Mouse (Mus musculus) spleen, embryonic (tissue): Measurements from ENCODE around the gene Dyx1c1.

Experiments used
- CTCF ChIA-PET: fragments of 350-600 bp; sonication (Branson Sonifier 250); formaldehyde crosslinking; loops from one replicate; lab custom pipeline; 2022; lab: Charles Lee

The Dyx1c1 gene

DNA sequence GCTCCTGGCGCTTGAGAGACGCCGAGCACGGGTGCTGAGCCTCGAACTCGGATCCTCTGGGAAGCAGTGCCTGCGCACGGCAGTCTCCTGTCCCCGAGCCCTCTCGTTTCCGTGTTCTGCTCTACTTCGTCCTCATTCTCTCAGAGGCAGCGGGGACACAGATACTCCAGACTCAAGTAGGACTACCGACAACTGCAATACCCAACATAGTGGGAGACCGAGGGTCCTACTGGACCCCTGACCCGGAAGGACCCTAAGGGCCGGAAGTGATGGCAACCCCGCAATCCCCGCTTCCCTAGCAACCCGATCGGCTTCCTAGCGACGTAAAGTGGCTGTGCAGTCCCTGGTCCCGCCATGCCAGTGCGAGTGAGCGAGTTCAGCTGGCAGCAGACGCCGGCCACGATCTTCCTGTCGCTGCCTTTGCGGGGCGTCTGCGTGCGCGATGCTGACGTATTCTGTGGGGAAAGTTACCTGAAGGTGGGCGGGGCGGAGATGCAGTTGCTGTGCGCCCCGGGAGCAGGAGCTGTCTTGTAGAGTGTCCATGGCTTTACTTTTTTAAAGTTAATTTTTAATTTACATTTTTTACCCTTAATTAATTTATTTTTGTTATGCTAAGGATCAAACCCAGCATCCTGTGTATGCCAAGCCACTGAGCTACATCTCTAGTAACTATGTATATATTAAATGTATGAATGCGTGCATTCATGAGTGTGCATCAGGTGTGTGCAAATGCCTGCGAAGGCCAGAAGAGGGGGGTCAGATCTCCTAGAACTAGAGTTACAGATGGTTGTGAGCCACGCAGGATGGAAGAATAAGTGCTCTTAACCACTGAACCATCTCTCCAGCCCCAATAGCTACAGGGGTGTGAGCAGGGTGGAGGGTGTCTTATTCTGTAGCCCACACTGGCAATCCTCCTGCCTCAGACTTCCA lies at the start of gene Dyx1c1, which contains the start of gene Gm44503:
Gene Dyx1c1 (plus strand): TSS at position 265 of the 930 bp plus-strand sequence.
Gene Gm44503 (plus strand): TSS at position 332 of the 930 bp plus-strand sequence.
- CTCF ChIA-PET, result interaction anchor here (0.6 to 1.2 kb wide), 3 partner anchors 10 to 1479 kb away, joined by 3 read pairs; no protein-coding TSS in a partner anchor

DNA sequence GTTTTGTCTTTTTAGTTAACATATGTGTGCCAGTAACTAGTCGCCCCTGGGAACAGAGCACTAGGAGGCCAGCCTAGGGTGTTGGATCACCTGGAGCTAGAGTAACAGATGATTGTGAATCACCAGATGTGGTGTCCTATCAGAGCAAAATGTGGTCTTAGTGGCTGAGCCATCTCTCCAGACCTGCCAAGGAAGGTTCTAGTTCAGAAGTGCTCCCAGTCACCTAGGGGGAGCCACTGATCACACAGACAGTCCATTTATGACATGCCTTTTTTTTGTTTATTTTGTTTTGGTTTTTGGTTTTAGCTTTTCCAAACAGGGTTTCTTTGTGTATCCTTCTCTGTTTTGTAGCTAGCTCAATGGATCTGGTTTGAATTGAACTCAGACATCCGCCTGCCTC lies 47.2 kb upstream of the Dyx1c1 start:
- CTCF ChIA-PET, result no interaction called here

DNA sequence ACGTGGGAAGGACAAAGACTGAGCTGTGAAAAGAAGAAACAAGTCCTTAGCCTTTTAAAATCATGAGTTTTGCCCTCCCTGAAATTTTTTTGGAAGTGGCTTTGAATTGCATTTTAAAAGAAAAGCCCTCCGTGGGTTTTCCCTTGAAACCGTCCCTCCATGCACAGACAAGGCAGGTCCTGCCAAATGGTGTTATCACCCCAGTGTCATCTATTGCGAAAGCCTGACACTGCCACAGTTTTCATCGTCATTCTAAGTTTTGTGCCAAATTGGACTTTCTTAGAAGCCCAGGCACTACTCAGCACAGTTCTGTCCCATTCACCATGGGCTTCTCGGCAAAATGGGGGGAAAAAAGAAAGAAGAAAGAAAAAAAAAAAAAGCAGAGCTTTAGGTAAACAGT lies 45.0 kb upstream of the Dyx1c1 start:
- CTCF ChIA-PET, result no interaction called here

DNA sequence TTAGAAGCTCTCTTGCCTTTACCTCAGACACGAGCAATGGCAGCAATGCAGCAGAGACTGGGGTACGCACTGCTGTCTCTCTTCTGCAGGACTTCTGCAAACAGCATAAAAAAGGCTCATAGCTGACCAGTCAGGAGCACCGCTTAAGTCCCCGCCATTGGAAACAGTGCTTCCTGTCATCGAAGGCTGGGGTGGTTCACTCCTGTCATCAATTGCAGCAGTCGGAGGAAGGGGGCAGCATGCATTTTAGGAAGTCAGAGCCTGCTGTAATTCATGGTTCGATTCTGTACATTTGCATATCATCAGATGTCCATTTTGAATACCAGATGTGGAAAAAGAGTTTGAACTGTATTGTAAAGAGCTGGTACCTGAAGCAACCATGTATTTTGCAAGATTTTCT lies 42.9 kb upstream of the Dyx1c1 start:
- CTCF ChIA-PET, result no interaction called here

DNA sequence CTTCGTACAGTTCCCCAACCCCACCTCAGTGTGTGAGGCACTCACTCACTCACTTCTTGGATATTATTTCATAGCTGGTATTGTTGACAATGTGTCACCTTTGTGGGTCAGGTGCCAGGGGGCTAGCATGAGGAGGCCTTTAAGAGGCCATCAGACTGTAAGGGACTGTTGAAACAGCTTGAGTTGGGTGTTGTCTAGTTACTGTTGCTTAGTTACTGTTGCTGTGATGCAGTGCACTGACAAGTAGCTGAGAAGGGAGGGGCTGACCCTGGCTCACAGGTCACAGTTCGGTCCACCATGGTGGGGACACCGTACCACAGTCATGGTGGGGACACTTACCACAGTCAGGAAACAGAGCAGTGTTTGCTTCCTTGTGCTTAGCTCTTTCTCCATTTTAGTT lies 35.5 kb upstream of the Dyx1c1 start:
- CTCF ChIA-PET, result no interaction called here

DNA sequence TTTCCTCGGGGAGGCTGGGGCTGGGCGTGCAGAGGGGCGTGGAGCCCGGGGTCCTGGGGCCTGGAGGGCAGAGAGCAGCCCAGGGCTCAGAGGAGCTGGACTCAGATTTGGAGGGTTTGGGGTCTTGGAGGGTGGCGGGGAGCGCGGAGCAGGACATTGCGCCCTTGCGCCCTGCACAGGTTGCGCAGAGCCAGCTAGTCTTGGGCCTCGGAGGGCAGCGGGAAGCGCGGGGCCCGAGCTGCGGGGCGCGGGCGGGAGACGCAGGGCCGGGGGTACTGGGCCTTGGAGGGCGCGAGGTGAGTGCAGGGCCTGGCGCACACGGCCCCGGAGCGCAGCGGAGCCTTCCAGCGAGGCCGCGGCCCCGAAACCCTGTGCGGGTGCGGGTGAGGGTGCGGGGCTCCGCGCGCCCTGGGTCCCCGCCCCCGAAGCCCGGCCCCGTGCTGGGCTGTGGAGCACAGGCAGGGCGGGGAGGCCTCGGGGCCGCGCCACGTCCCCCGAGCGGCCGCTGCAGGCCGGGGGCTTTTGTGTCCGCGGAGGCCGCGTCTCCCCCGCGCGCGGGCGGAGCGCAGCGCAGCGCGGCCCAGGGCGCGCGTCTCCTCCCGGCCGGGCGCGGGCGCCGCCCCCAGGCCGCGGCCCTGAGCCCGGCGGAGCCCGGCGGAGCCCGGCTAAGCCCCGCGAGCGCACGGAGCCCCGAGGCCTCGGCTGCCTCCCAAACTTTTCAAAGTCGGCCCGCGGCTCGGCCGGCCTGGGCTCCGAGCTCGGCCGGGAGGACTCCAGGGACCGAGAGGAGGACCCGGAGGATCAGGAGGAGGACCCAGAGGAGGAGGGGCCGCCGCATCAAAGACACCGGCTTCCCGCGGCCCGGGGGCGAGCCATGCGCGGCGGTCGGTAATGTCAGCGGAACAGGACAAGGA lies 33.3 kb upstream of the Dyx1c1 start, which contains the start of gene Pygo1:
Gene Pygo1 (plus strand): TSS at position 625 of the 914 bp plus-strand sequence.
- CTCF ChIA-PET, result no interaction called here

DNA sequence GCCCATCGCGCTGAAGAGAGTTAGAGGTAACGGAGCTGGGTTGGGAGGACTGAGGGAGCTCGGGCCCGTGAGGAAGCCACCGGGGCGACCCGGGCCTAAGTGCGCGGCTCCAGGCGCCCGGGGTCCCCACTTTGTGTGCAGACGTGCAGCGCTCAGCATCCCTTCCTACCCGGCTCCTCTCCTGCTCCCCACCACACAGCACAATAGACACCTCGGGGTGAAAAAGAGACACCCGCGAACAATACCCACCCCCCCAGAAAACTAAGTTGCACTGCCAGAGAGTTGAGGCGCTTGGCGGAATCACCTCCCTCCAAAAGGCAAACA lies 32.7 kb upstream of the Dyx1c1 start:
- CTCF ChIA-PET, result no interaction called here

DNA sequence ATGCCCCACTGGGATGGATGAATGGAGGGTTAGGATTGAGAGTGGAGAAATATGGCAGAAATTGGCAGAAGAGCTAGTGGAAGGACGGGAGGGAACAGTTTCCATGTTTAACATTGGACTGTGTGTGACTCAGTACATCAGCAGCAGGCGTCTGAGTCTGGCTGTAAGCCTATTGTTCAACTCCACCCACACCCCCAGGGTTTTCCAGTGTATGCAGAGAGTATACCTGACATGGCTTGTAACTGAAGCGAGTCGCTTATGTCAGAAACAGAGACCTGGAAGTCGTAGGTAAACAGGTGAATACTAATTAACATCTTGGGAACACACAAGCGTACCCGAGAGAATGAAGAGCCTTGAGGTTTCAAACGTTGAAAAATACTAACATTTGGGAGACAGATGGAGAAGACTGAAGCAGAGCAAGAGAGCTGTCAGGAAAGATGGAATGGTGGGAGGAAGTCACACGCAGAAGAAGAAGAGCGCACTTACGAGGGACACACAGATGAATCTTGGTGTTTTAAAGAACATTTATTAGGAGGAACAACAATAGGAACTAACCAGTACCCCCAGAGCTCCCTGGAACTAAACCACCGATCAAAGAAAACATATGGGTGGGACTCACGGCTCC lies 27.3 kb upstream of the Dyx1c1 start:
- CTCF ChIA-PET, result no interaction called here

DNA sequence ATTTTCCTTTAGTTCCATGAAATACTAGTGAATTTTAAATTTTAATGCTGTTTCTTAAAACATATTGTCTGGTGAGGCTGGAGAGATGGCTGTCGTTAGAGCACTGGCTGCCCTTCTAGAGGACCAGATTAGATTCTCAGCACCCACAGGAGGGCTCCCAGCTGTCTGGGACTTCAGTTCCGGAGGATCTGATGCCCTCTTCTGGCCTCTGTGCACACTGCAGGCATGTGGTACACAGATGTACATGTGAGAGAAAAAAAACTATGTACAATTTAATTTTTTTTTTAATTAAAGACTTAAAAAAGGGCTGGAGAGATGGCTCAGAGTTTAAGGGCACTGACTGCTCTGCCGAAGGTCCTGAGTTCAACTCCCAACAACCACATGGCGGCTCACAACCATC lies 23.3 kb upstream of the Dyx1c1 start:
- CTCF ChIA-PET, result interaction anchor here (0.6 kb wide), 1 partner anchor 80 kb away, joined by 3 read pairs; no protein-coding TSS in a partner anchor

DNA sequence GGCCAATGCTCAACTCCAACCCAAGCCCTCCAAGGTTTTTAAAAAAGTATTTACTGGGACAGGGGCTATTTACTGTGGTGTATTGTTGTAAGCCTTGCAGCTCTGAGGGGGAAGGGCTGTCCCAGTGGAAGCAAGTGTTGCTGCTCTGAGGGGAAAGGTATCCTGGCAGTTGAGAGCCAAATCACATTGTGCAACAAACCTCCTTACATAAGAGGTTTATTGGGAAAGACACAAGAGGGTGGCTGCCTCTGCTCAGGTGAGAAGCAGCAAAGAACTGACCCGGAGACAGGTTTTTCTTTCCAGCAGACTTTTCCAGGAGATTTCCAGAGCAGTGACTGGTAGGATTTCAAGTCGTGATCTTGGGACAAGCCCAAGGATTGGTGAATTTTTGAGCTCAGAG lies 22.3 kb upstream of the Dyx1c1 start:
- CTCF ChIA-PET, result no interaction called here

DNA sequence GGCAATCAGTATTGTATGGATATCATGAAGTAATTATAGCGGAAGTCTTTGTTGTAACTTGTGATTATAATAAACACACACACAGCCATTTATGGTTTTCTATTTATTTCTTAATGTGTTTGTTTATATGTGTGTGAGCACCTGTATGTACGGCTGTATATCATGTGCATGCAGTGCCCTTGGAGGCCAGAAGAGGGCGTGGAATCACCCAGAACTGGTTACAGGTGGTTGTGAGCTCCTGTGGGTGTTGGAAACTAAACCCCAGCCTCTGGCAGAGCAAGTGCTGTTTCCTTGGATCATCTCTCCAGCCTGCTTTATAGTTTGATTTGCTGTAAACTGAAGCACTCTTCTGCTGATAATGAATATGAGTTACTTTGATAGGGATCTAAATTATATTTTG lies 15.2 kb upstream of the Dyx1c1 start:
- CTCF ChIA-PET, result no interaction called here

DNA sequence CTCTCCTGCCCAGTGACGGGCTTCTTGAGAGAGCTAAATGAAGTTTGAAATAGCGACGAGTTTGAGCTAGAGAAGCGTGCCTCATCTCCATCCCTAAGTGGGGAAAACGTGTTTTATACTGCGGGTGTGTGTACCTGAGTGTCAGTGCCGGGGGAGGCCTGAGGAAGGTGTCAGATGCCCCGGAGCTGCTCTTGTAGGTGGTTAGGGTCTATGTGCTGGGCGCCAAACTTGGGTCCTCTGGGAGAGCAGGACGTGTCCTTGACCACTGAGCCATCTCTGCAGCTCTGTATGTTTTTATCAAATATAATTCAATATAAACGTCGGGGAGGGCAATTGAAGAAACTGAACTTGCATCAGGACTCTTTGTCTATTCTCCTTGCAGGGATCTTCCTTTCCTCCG lies 14.3 kb upstream of the Dyx1c1 start:
- CTCF ChIA-PET, result interaction anchor here (0.6 kb wide), 1 partner anchor 12 kb away, joined by 3 read pairs; no protein-coding TSS in a partner anchor

DNA sequence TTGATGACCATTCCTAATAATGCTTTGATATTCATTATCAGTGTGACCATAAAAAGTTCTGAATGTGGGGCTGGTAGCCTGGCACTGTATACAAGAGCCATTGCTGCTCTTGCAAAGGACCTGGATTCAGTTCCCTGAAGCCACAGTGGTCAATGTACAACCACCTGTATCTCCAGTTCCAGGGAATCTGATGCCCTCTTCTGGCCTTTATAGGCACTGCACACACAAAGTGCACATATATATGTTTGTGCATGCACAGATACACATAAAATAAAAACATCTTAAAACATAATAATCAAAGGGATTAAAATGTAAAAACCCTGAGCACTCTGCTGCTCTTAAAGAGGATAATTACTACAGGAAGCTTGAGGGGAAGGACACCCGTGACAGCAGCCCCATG lies 11.6 kb upstream of the Dyx1c1 start:
- CTCF ChIA-PET, result no interaction called here

DNA sequence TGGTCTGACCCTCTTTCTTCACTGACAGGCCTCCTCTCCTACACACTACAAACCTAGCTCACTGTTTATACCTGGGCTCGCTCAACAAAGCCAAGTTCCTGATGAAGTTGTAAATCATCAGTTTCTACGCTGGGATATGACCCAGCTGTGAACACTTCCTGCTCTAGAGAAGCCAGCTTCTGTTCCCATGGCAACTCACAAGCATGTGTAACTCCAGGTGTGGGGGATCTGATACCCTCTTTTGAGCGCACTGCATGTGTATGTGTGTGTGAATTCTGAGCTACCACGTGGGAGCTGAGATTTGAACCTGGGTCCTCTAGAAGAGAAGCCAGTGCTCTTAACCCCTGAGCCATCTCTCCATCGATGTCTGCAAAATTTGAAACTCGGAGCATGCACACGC lies 9.0 kb upstream of the Dyx1c1 start:
- CTCF ChIA-PET, result no interaction called here

DNA sequence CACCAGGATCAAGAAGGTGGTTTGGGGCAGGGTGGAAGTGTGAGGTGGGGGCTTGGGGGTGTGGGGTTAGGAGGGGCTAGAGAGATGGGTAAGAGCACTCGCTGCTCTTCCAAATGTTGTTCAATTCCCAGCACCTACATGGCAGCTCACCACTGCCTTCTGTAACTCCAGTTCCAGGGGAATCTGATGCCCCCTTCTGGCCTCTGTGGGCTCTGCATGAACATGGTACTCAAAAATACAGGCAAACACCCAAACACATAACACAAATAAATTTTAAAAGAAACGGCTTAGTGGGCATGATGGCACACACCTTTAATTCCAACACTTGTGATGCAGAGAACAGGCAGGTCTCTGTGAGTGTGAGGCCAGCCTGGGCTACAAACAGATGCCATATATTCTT lies 3.8 kb upstream of the Dyx1c1 start:
- CTCF ChIA-PET, result no interaction called here

DNA sequence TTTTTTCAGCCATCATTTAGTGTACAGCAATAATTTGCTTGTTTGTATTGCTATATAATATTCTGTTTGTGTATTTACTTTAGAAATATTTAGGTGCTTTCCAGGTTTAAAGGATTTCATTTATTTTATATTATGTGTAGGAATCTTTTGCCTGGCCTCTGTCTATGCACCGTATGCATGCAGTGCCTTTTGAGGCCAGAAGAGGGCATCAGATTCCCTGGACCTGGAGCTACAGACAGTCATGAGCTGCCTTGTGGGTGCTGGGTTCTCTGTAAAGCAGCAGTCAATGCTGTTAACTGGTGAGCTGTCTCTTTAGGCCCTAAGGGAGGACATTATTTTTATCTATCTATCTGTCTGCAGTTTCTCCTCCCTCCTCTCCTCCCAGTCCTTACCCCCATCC lies 3.0 kb upstream of the Dyx1c1 start:
- CTCF ChIA-PET, result no interaction called here

DNA sequence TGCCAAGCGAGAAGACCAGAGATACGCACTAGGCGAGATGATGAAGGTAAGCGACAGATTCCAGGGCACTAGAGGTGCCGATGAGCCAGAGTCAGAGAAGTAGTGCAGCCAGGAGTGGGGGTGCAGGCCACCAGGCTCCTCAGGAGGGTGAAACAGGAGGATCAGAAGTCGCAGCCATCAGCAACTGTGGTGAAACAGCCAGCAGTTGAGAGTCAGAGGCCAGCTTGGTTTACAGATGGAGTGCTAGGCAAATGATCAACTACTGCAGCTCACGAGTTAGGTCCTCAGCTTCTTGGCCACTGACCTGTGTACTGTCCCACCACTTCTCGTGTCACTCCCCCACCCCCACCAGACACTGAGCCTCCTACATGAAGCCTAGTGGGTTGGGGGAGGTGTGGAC lies 2.8 kb downstream of the Dyx1c1 start:
- CTCF ChIA-PET, result interaction anchor here (0.9 kb wide), 1 partner anchor 24 kb away, joined by 4 read pairs; the partner anchor contains the start of genes Ccpg1 and Ccpg1os

DNA sequence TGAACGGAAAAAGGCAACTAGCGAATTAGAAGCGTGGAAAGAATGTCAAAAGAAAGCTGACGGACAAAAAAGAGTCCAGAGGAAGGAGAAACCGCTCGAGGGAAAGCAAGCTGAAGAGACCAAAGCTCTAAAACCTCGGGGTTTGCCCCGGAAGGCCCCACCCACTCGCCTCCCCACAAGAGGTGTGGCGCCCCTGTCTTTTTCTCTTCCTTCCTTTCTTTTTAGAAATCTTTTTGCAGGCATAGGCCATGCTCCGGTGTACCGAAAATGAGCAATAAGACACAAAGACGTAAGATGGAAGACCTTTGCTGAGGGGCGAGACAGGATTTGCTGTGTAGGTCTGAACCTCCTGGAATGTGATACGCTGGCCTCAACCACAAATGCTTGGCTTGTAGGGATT lies 3.4 kb downstream of the Dyx1c1 start:
- CTCF ChIA-PET, result interaction anchor here (0.9 kb wide), 1 partner anchor 23 kb away, joined by 4 read pairs; the partner anchor contains the start of genes Ccpg1 and Ccpg1os

DNA sequence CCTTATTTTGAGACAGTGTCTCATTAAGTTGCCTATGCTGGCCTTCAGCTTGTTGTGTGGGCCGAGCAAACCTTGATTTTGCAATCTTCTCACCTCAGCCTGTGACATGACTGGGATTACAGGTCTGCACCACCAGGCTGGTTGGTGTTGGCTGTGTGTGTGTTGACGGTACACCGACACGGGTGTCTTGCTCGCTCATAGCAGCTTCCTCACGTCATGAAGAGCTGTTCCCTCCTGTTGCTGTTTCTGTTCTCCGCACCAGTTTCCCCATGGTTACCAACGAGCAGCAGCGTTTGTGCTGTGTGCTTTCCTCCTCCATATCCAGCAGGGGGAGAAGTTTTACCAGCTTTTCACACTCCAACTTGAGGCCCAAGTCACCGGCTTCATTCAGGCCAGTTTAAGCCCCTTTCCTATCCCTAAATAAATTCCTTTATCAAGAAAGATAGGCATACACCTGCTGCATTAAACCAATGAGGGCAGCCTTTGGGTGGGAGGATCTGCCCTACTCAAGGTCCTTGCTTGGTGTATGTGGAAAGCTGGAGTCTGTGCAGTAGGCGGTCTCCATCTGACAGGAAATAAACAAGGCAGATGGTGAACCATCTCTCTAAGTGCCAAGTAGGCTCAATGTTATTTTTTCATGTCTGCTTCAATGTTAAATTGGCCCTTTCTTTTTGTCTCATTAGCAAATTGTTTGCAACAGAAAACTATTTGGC lies 9.9 kb downstream of the Dyx1c1 start:
- CTCF ChIA-PET, result interaction anchor here (1.3 kb wide), 1 partner anchor 10 kb away, joined by 3 read pairs; the partner anchor contains the start of genes Dyx1c1 and Gm44503

DNA sequence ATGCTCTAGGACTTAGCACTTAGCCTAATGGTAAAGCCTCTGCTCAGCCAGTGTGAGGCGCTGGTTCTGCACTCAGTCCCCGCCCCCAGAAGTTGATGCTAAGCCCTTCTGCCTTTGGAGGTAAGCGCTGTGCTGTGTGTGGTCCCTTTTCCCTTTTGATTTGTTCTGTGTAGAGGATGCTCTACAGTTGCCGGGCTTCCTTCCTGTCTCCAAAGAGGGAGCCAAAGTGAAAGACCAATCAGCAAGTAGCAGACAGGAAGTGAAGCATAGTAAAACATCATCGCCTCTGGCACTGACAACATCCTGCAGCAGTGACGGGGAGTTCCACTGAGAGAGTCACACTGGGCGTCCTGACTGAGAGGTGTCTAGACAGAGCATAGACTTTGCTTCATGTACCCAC lies 11.3 kb downstream of the Dyx1c1 start:
- CTCF ChIA-PET, result no interaction called here

DNA sequence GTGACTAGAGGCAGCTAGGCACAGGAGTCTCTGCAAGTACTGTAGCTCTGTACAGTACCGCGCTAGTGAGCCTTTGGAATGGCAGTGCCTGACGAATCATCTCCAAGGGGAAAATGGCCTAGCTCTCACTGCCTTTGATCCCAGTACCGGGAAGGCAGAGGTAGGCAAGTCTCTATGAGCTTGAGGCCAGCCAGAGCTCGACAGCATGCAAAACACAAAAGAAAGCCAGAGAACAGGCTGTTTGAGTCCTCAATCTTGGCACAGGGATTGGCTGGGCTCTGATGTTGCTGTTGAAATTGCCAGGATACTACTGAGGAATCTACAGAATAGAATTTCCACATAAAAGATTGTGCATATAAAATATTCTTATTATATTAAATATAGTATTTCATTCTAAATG lies 13.8 kb downstream of the Dyx1c1 start:
- CTCF ChIA-PET, result interaction anchor here (0.6 kb wide), 1 partner anchor 147 kb away, joined by 3 read pairs; no protein-coding TSS in a partner anchor
